Mouse (Mus musculus): ENCODE measurements at regions not wholly inside any gene's neighbourhood (a gene's known extent, or its start where the extent isn't known, plus 50 kb on each side); places are given as distances from the start of the nearest gene placed in this dataset.

- H3K36me3 ChIP-seq (ENCODE audit: control insufficient read depth, insufficient read depth, low read length): no peaks in the 10 kb centered on the region
- H3K4me3 ChIP-seq (ENCODE audit: low read depth, low read length): no peak overlapping the region
- H3K27ac ChIP-seq (ENCODE audit: low read depth, low read length): no peak overlapping the region
- WGBS (ENCODE audit: insufficient replicate concordance): 76% methylated on average over 3 of the region's 3 CpGs
- no peaks in the 10 kb centered on the region for H3K4me1 ChIP-seq (ENCODE audit: control insufficient read depth, insufficient read depth, low read length)
- H3K9me3 ChIP-seq (replicated peaks; ENCODE audit: control insufficient read depth, low read length): no peaks in the 10 kb centered on the region
- H3K9ac ChIP-seq (ENCODE audit: low read depth, low read length): no peak overlapping the region
- no peak overlapping the region for H3K4me2 ChIP-seq
- ATAC-seq (replicated peaks; ENCODE audit: insufficient number of reproducible peaks, low FRiP score, low TSS enrichment): no peak
- H3K27me3 ChIP-seq (ENCODE audit: control insufficient read depth, insufficient read depth, low read length): no peaks in the 10 kb centered on the region
Observed at GRCm38 (mm10) chr3:103504160-103504559, 70.9 kb upstream of the Syt6 start.

- Histone ChIP-seq H3K9me3 (replicated peaks; ENCODE audit: control insufficient read depth, low read length) (no peaks in the 10 kb centered on the region), H3K4me1 (ENCODE audit: control insufficient read depth, insufficient read depth, low read length) (no peaks in the 10 kb centered on the region), H3K27me3 (ENCODE audit: control insufficient read depth, insufficient read depth, low read length) (no peaks in the 10 kb centered on the region), H3K27ac (ENCODE audit: low read depth, low read length) (no peak overlapping the region), H3K4me3 (ENCODE audit: low read depth, low read length) (no peak overlapping the region), H3K36me3 (ENCODE audit: control insufficient read depth, insufficient read depth, low read length) (no peaks in the 10 kb centered on the region), H3K4me2 (no peak overlapping the region), H3K9ac (ENCODE audit: low read depth, low read length) (no peak overlapping the region)
- no peak for ATAC-seq (replicated peaks; ENCODE audit: insufficient number of reproducible peaks, low FRiP score, low TSS enrichment)
- 54% methylated on average over 6 of the region's 6 CpGs for WGBS (ENCODE audit: insufficient replicate concordance)
Observed at GRCm38 (mm10) chr3:103513411-103513810, 61.6 kb upstream of the Syt6 start.

GRCm38 (mm10) chr3:103514061-103514460 is 61.0 kb upstream of the Syt6 start:
- WGBS (ENCODE audit: insufficient replicate concordance): 47% methylated on average over 7 of the region's 7 CpGs
- no peak overlapping the region for H3K4me3 ChIP-seq (ENCODE audit: low read depth, low read length)
- H3K27ac ChIP-seq (ENCODE audit: low read depth, low read length): no peak overlapping the region
- H3K36me3 ChIP-seq (ENCODE audit: control insufficient read depth, insufficient read depth, low read length): no peaks in the 10 kb centered on the region
- ATAC-seq (replicated peaks; ENCODE audit: insufficient number of reproducible peaks, low FRiP score, low TSS enrichment): no peak
- H3K4me1 ChIP-seq (ENCODE audit: control insufficient read depth, insufficient read depth, low read length): no peaks in the 10 kb centered on the region
- H3K9ac ChIP-seq (ENCODE audit: low read depth, low read length): no peak overlapping the region
- H3K9me3 ChIP-seq (replicated peaks; ENCODE audit: control insufficient read depth, low read length): no peaks in the 10 kb centered on the region
- no peak overlapping the region for H3K4me2 ChIP-seq
- H3K27me3 ChIP-seq (ENCODE audit: control insufficient read depth, insufficient read depth, low read length): no peaks in the 10 kb centered on the region

GRCm38 (mm10) chr3:103515946-103516345 is 59.1 kb upstream of the Syt6 start:
- Histone ChIP-seq H3K9ac (ENCODE audit: low read depth, low read length) (no peak overlapping the region), H3K4me1 (ENCODE audit: control insufficient read depth, insufficient read depth, low read length) (no peaks in the 10 kb centered on the region), H3K27me3 (ENCODE audit: control insufficient read depth, insufficient read depth, low read length) (no peaks in the 10 kb centered on the region), H3K4me3 (ENCODE audit: low read depth, low read length) (no peak overlapping the region), H3K9me3 (replicated peaks; ENCODE audit: control insufficient read depth, low read length) (no peaks in the 10 kb centered on the region), H3K27ac (ENCODE audit: low read depth, low read length) (no peak overlapping the region), H3K4me2 (no peak overlapping the region), H3K36me3 (ENCODE audit: control insufficient read depth, insufficient read depth, low read length) (no peaks in the 10 kb centered on the region)
- 61% methylated on average over 5 of the region's 5 CpGs for WGBS (ENCODE audit: insufficient replicate concordance)
- no peak for ATAC-seq (replicated peaks; ENCODE audit: insufficient number of reproducible peaks, low FRiP score, low TSS enrichment)

GRCm38 (mm10) chr3:103517376-103518304 is 57.4 kb upstream of the Syt6 start:
- H3K27me3 ChIP-seq (ENCODE audit: control insufficient read depth, insufficient read depth, low read length): no peaks in the 10 kb centered on the region
- H3K9me3 ChIP-seq (replicated peaks; ENCODE audit: control insufficient read depth, low read length): no peaks in the 10 kb centered on the region
- H3K4me3 ChIP-seq (ENCODE audit: low read depth, low read length): no peak overlapping the region
- H3K4me2 ChIP-seq: no peak overlapping the region
- WGBS (ENCODE audit: insufficient replicate concordance): 70% methylated on average over 8 of the region's 8 CpGs
- ATAC-seq (replicated peaks; ENCODE audit: insufficient number of reproducible peaks, low FRiP score, low TSS enrichment): no peak
- H3K4me1 ChIP-seq (ENCODE audit: control insufficient read depth, insufficient read depth, low read length): no peaks in the 10 kb centered on the region
- H3K9ac ChIP-seq (ENCODE audit: low read depth, low read length): no peak overlapping the region
- no peak overlapping the region for H3K27ac ChIP-seq (ENCODE audit: low read depth, low read length)
- H3K36me3 ChIP-seq (ENCODE audit: control insufficient read depth, insufficient read depth, low read length): no peaks in the 10 kb centered on the region

- no peaks in the 10 kb centered on the region for H3K9me3 ChIP-seq (replicated peaks; ENCODE audit: control insufficient read depth, low read length)
Observed at GRCm38 (mm10) chr3:103518624-103519023, 56.4 kb upstream of the Syt6 start.

More at GRCm38 (mm10) chr3:103518624-103519023, 56.4 kb upstream of the Syt6 start:
- Histone ChIP-seq H3K4me1 (ENCODE audit: control insufficient read depth, insufficient read depth, low read length) (no peaks in the 10 kb centered on the region), H3K4me3 (ENCODE audit: low read depth, low read length) (no peak overlapping the region), H3K9ac (ENCODE audit: low read depth, low read length) (no peak overlapping the region), H3K27ac (ENCODE audit: low read depth, low read length) (no peak overlapping the region), H3K27me3 (ENCODE audit: control insufficient read depth, insufficient read depth, low read length) (no peaks in the 10 kb centered on the region), H3K36me3 (ENCODE audit: control insufficient read depth, insufficient read depth, low read length) (no peaks in the 10 kb centered on the region), H3K4me2 (no peak overlapping the region)
- ATAC-seq (replicated peaks; ENCODE audit: insufficient number of reproducible peaks, low FRiP score, low TSS enrichment): no peak
- 68% methylated on average over 2 of the region's 2 CpGs for WGBS (ENCODE audit: insufficient replicate concordance)

All from heart, embryonic 11.5 days (tissue).